Mouse (Mus musculus): Measurements from ENCODE around the gene Lekr1.

GRCm38 (mm10) chr3:65841175-65841574 lies 175.1 kb downstream of the Lekr1 start:
- TF ChIP-seq CTCF (IDR thresholded peaks at IDR 0.05; ENCODE audit: borderline replicate concordance, insufficient read depth, low read depth, low read length) (no peak), POLR2A (IDR thresholded peaks at IDR 0.05; ENCODE audit: borderline replicate concordance, insufficient read depth, low read length) (no peak)

Data from cerebellum, adult 2 months (tissue).